Mouse (Mus musculus) forebrain, embryonic 10.5 days (tissue): ENCODE data around the gene Abca17. TPM values are rescaled to one million over a fixed set of nuclear protein-coding genes. Genes with fewer than 3 reads are reported as not detected.

Source experiments
- DNase-seq: peaks from one replicate; pipeline ENCODE4 v3.0.0-alpha.2; 2017; ENCODE audit warnings: low spot score; ENCODE audit errors: extremely low spot score
- H3K27ac ChIP-seq: fragments of 300-500 bp; sonication (generic); 2 replicates; pipeline ENCODE4 v1.5.1; 2016; ENCODE audit warnings: mild to moderate bottlenecking
- H3K27me3 ChIP-seq: fragments of 300-500 bp; sonication (generic); 2 replicates; pipeline ENCODE4 v1.6.1; 2016; ENCODE audit warnings: mild to moderate bottlenecking; ENCODE audit not compliant: poor library complexity, severe bottlenecking
- H3K36me3 ChIP-seq: fragments of 300-500 bp; sonication (generic); replicated peaks from 2 replicates; pipeline ENCODE4 v1.6.1; 2016; ENCODE audit warnings: mild to moderate bottlenecking, moderate library complexity
- H3K4me1 ChIP-seq: fragments of 300-500 bp; sonication (generic); 2 replicates; pipeline ENCODE4 v1.6.1; 2016
- H3K4me3 ChIP-seq: fragments of 300-500 bp; sonication (generic); 2 replicates; pipeline ENCODE4 v1.5.1; 2016; ENCODE audit warnings: mild to moderate bottlenecking, moderate library complexity
- H3K9me3 ChIP-seq: fragments of 300-500 bp; sonication (generic); 2 replicates; pipeline ENCODE4 v1.6.1; 2016; ENCODE audit warnings: mild to moderate bottlenecking, moderate library complexity
- WGBS: fragments of 180-500 bp; shearing (Covaris S2); methylation state at CpG from one replicate; pipeline ENCODE4 v1.1.7; 2016; 5-methylcytosine and 5-hydroxymethylcytosine counted together
- microRNA-seq: library from miRNA; unstranded; fragments of <30 nt; microRNA quantifications from one replicate; pipeline ENCODE4, GENCODE M21; 2017
- polyA plus RNA-seq: library from polyadenylated mRNA; unstranded; fragments of >200 nt; fragmentation: Nextera tagmentation; extraction: Ambion mirVana; gene quantifications from 2 replicates; pipeline ENCODE4 v1.2.1, GENCODE M21; 2016

The Abca17 gene
- polyA plus RNA-seq, 1 experiment from 2014 or later = not detected

GRCm38 (mm10) chr17:24222653-24223052, 128.2 kb downstream of the Abca17 start:
- Histone ChIP-seq H3K27ac (no peak overlapping the region), H3K36me3 (peaks cover 77% of the 10 kb centered on the region), H3K27me3 (no peaks in the 10 kb centered on the region), H3K9me3 (no peaks in the 10 kb centered on the region), H3K4me1 (peaks cover 21% of the 10 kb centered on the region), H3K4me3 (no peak overlapping the region)
- DNase-seq = no peak
- 82% methylated on average over 6 of the region's 6 CpGs for WGBS

- Histone ChIP-seq H3K9me3 (no peaks in the 10 kb centered on the region), H3K27me3 (no peaks in the 10 kb centered on the region), H3K4me1 (peaks cover 24% of the 10 kb centered on the region), H3K36me3 (peaks cover 77% of the 10 kb centered on the region), H3K4me3 (peak within 1 kb of the TSS; percentile 82), H3K27ac (peak within 1 kb of the TSS; percentile 90)
- DNase-seq = peak; percentile 93
- 6% methylated on average over 41 of the region's 41 CpGs for WGBS
Observed at GRCm38 (mm10) chr17:24220435-24221411, 130.1 kb downstream of the Abca17 start, which contains the start of gene Tedc2. Gene Tedc2 (minus strand): TSS chr17:24220851.

- peak; percentile 22 for DNase-seq
- H3K36me3 ChIP-seq = peaks cover 57% of the 10 kb centered on the region
- WGBS = 69% methylated on average over 4 of the region's 4 CpGs
Observed at GRCm38 (mm10) chr17:24216836-24217235, 134.0 kb downstream of the Abca17 start.

More at GRCm38 (mm10) chr17:24216836-24217235, 134.0 kb downstream of the Abca17 start:
- Histone ChIP-seq H3K27ac (no peak overlapping the region), H3K27me3 (no peaks in the 10 kb centered on the region), H3K9me3 (no peaks in the 10 kb centered on the region), H3K4me3 (no peak overlapping the region), H3K4me1 (peaks cover 33% of the 10 kb centered on the region)

Small RNA genes lying within 50 kb of the gene (microRNA-seq; reads per million reads assigned to microRNA genes)
- gene Gm24427 (not detected), gene Mir5134 (2.7 reads per million), gene Mir6965 (2.7 reads per million)

Other genes with a start within 250 kb of the Abca17 start
- 32.6 and 34.3 TPM in 2 replicates for gene Pdpk1, start 200.1 kb downstream of the Abca17 start, polyA plus RNA-seq
- gene Amdhd2, start 187.3 kb downstream of the Abca17 start, polyA plus RNA-seq = 40.2 and 44.7 TPM in 2 replicates
- 419 and 421 TPM in 2 replicates for gene Atp6v0c, start 181.4 kb downstream of the Abca17 start, polyA plus RNA-seq
- 6.8 and 7.5 TPM in 2 replicates for gene Tbc1d24, start 145.5 kb downstream of the Abca17 start, polyA plus RNA-seq
- gene Ntn3, start 141.5 kb downstream of the Abca17 start, polyA plus RNA-seq = 2.3 and 2.9 TPM in 2 replicates
- gene Tedc2, start 130.2 kb downstream of the Abca17 start, polyA plus RNA-seq = 22.1 and 22.6 TPM in 2 replicates
- gene Ccnf, start 99.6 kb downstream of the Abca17 start, polyA plus RNA-seq = 126 and 128 TPM in 2 replicates
- 8.6 and 10.0 TPM in 2 replicates for gene Abca3, start 882 bp upstream of the Abca17 start, polyA plus RNA-seq
- 493 and 501 TPM in 2 replicates for gene Rnps1, start 63.5 kb upstream of the Abca17 start, polyA plus RNA-seq
- 84.1 and 89.4 TPM in 2 replicates for gene Eci1, start 75.6 kb upstream of the Abca17 start, polyA plus RNA-seq
- 2.3 TPM in 2 replicates for gene Dnase1l2, start 92.0 kb upstream of the Abca17 start, polyA plus RNA-seq
- 32.7 and 35.2 TPM in 2 replicates for gene E4f1, start 119.2 kb upstream of the Abca17 start, polyA plus RNA-seq
- gene Pgp, start 119.3 kb upstream of the Abca17 start, polyA plus RNA-seq = 79.7 and 85.3 TPM in 2 replicates
- gene Bricd5, start 122.8 kb upstream of the Abca17 start, polyA plus RNA-seq = 0.23 and 0.25 TPM in 2 replicates
- gene Mlst8, start 128.0 kb upstream of the Abca17 start, polyA plus RNA-seq = 36.8 and 40.0 TPM in 2 replicates
- gene Caskin1, start 137.5 kb upstream of the Abca17 start, polyA plus RNA-seq = 3.8 and 4.3 TPM in 2 replicates
- 128 and 132 TPM in 2 replicates for gene Traf7, start 176.9 kb upstream of the Abca17 start, polyA plus RNA-seq
- gene Rab26, start 183.1 kb upstream of the Abca17 start, polyA plus RNA-seq = 1.9 and 3.5 TPM in 2 replicates
- 12.9 and 16.3 TPM in 2 replicates for gene Pkd1, start 198.8 kb upstream of the Abca17 start, polyA plus RNA-seq